Mouse (Mus musculus) MEL (cell line): ENCODE results near the gene Fcrla. TPM values are rescaled to one million over a fixed set of nuclear protein-coding genes. Genes with fewer than 3 reads are reported as not detected.

Source experiments
- DNase-seq: peaks from one replicate; pipeline ENCODE4 v3.0.0; 2011; ENCODE audit warnings: low read depth, low spot score
- H3K27ac ChIP-seq: 2 replicates; pipeline ENCODE4 v1.5.1; 2012; ENCODE audit warnings: low read depth, mild to moderate bottlenecking, control low read depth, low read length, moderate library complexity; ENCODE audit not compliant: control insufficient read depth
- H3K27me3 ChIP-seq, 2 experiments: fragments of 150-350 bp in 1 of 2; sonication (generic) in 1 of 2; 2 replicates each; pipeline ENCODE4 v1.6.1; 2012; ENCODE audit warnings: low read length in 2 of 2, mild to moderate bottlenecking in 2 of 2, improper control_type of control experiment in 1 of 2, moderate library complexity in 1 of 2; ENCODE audit not compliant: insufficient read depth in 2 of 2, control insufficient read depth in 1 of 2
- H3K36me3 ChIP-seq, 2 experiments: 2 replicates each; pipeline ENCODE4 v1.6.1; 2012 to 2014; ENCODE audit warnings: low read length in 2 of 2, improper control_type of control experiment in 1 of 2, inconsistent platforms in 1 of 2, mild to moderate bottlenecking in 1 of 2; ENCODE audit not compliant: insufficient read depth in 2 of 2, control insufficient read depth in 1 of 2
- H3K4me1 ChIP-seq, 2 experiments: fragments of 150-350 bp in 1 of 2; sonication (generic) in 1 of 2; 2 replicates each; pipeline ENCODE4 v1.6.1; 2012; ENCODE audit warnings: low read length in 2 of 2, improper control_type of control experiment in 1 of 2, mild to moderate bottlenecking in 1 of 2; ENCODE audit not compliant: insufficient read depth in 2 of 2, control insufficient read depth in 1 of 2
- H3K4me3 ChIP-seq, 2 experiments: fragments of 150-350 bp in 1 of 2; sonication (generic) in 1 of 2; 2 replicates each; pipeline ENCODE4 v1.5.1; 2012; ENCODE audit warnings: low read depth in 2 of 2, low read length in 2 of 2, mild to moderate bottlenecking in 2 of 2, moderate library complexity in 2 of 2, control low read depth in 1 of 2, improper control_type of control experiment in 1 of 2; ENCODE audit not compliant: control insufficient read depth in 1 of 2, insufficient read depth in 1 of 2
- H3K79me2 ChIP-seq: 2 replicates; pipeline ENCODE4 v1.6.1; 2012; ENCODE audit warnings: mild to moderate bottlenecking, low read length, moderate library complexity; ENCODE audit not compliant: control insufficient read depth, poor library complexity, insufficient read depth
- H3K9ac ChIP-seq: 2 replicates; pipeline ENCODE4 v1.6.1; 2012; ENCODE audit warnings: low read depth, mild to moderate bottlenecking, control low read depth, low read length, moderate library complexity; ENCODE audit not compliant: control insufficient read depth, poor library complexity, severe bottlenecking
- H3K9me3 ChIP-seq: fragments of 150-350 bp; sonication (generic); replicated peaks from 2 replicates; pipeline ENCODE4 v1.6.1; 2012; ENCODE audit warnings: mild to moderate bottlenecking, low read length, improper control_type of control experiment, moderate library complexity; ENCODE audit not compliant: insufficient read depth
- BHLHE40 ChIP-seq: IDR thresholded peaks from 2 replicates; pipeline ENCODE4 v1.6.1; 2012; ENCODE audit warnings: low read depth, mild to moderate bottlenecking, inconsistent platforms, low read length, improper control_type of control experiment, borderline replicate concordance
- CHD2 ChIP-seq: IDR thresholded peaks from 2 replicates; pipeline ENCODE4 v1.6.1; 2011; ENCODE audit warnings: low read length, improper control_type of control experiment
- CTCF ChIP-seq, 3 experiments: IDR thresholded peaks in 2 of 3; conservative IDR thresholded peaks in 1 of 3; 2 replicates each; pipeline ENCODE4 v1.5.1; 2011 to 2012; ENCODE audit warnings: low read length in 3 of 3, low read depth in 2 of 3, mild to moderate bottlenecking in 2 of 3, improper control_type of control experiment in 1 of 3, inconsistent platforms in 1 of 3, mixed read lengths in 1 of 3, moderate library complexity in 1 of 3; ENCODE audit not compliant: control insufficient read depth in 1 of 3, insufficient read depth in 1 of 3, poor library complexity in 1 of 3, severe bottlenecking in 1 of 3
- EP300 ChIP-seq, 2 experiments: IDR thresholded peaks; 2 replicates each; pipeline ENCODE4 v1.6.1; 2011; ENCODE audit warnings: improper control_type of control experiment in 2 of 2, low read length in 2 of 2, low read depth in 1 of 2, mild to moderate bottlenecking in 1 of 2
- GATA1 ChIP-seq: IDR thresholded peaks from 2 replicates; pipeline ENCODE4 v1.6.1; 2011; ENCODE audit warnings: low read depth, low read length, improper control_type of control experiment
- HCFC1 ChIP-seq: IDR thresholded peaks from 2 replicates; pipeline ENCODE4 v1.6.1; 2012; ENCODE audit warnings: low read depth, mild to moderate bottlenecking, inconsistent platforms, low read length, improper control_type of control experiment, moderate library complexity
- JUND ChIP-seq: IDR thresholded peaks from 2 replicates; pipeline ENCODE4 v1.6.1; 2011; ENCODE audit warnings: low read depth, mild to moderate bottlenecking, improper control_type of control experiment, low read length
- MAFK ChIP-seq: IDR thresholded peaks from 2 replicates; pipeline ENCODE4 v1.6.1; 2011; ENCODE audit warnings: low read depth, mild to moderate bottlenecking, low read length, improper control_type of control experiment, borderline replicate concordance
- MAX ChIP-seq: IDR thresholded peaks from 2 replicates; pipeline ENCODE4 v1.6.1; 2011; ENCODE audit warnings: low read length, improper control_type of control experiment
- MEF2A ChIP-seq: IDR thresholded peaks from 2 replicates; pipeline ENCODE4 v1.6.1; 2014; ENCODE audit warnings: low read depth, mild to moderate bottlenecking, inconsistent platforms, low read length, improper control_type of control experiment; ENCODE audit not compliant: poor library complexity, insufficient replicate concordance, severe bottlenecking; ENCODE audit errors: extremely low read depth
- MXI1 ChIP-seq: IDR thresholded peaks from 2 replicates; pipeline ENCODE4 v1.6.1; 2011; ENCODE audit warnings: mild to moderate bottlenecking, low read depth, low read length, improper control_type of control experiment
- MYB ChIP-seq: IDR thresholded peaks from 2 replicates; pipeline ENCODE4 v1.6.1; 2011; ENCODE audit warnings: mild to moderate bottlenecking, low read depth, low read length, improper control_type of control experiment
- NELFE ChIP-seq: IDR thresholded peaks from 2 replicates; pipeline ENCODE4 v1.6.1; 2011; ENCODE audit warnings: low read depth, low read length, improper control_type of control experiment
- POLR2AphosphoS2 ChIP-seq: IDR thresholded peaks from 2 replicates; pipeline ENCODE4 v1.6.1; 2011; ENCODE audit warnings: low read length, improper control_type of control experiment
- POLR2AphosphoS5 ChIP-seq: IDR thresholded peaks from 2 replicates; pipeline ENCODE4 v1.6.1; 2012; ENCODE audit warnings: low read depth, borderline replicate concordance, mild to moderate bottlenecking, inconsistent platforms, low read length, moderate library complexity, mixed read lengths
- RAD21 ChIP-seq: IDR thresholded peaks from 2 replicates; pipeline ENCODE4 v1.6.1; 2011; ENCODE audit warnings: mild to moderate bottlenecking, low read depth, low read length, improper control_type of control experiment
- RCOR1 ChIP-seq: IDR thresholded peaks from 2 replicates; pipeline ENCODE4 v1.6.1; 2012; ENCODE audit warnings: low read depth, mild to moderate bottlenecking, inconsistent platforms, low read length, improper control_type of control experiment
- SIN3A ChIP-seq: IDR thresholded peaks from 2 replicates; pipeline ENCODE4 v1.6.1; 2012; ENCODE audit warnings: low read length, improper control_type of control experiment, inconsistent platforms
- TAL1 ChIP-seq: IDR thresholded peaks from 2 replicates; pipeline ENCODE4 v1.6.1; 2012; ENCODE audit warnings: mild to moderate bottlenecking, inconsistent platforms, low read length, moderate library complexity, mixed read lengths
- UBTF ChIP-seq: IDR thresholded peaks from 2 replicates; pipeline ENCODE4 v1.6.1; 2012; ENCODE audit warnings: low read depth, mild to moderate bottlenecking, inconsistent platforms, low read length, improper control_type of control experiment, moderate library complexity, borderline replicate concordance; ENCODE audit not compliant: insufficient read depth
- USF1 ChIP-seq: IDR thresholded peaks from 2 replicates; pipeline ENCODE4 v1.6.1; 2014; ENCODE audit warnings: low read depth, mild to moderate bottlenecking, inconsistent platforms, low read length, improper control_type of control experiment, moderate library complexity
- ZMIZ1 ChIP-seq: IDR thresholded peaks from 2 replicates; pipeline ENCODE4 v1.6.1; 2012; ENCODE audit warnings: low read depth, mild to moderate bottlenecking, inconsistent platforms, low read length, improper control_type of control experiment, moderate library complexity
- ZNF384 ChIP-seq: IDR thresholded peaks from 2 replicates; pipeline ENCODE4 v1.6.1; 2012; ENCODE audit warnings: low read depth, mild to moderate bottlenecking, inconsistent platforms, low read length, improper control_type of control experiment
- polyA plus RNA-seq, 2 experiments: library from polyadenylated mRNA; stranded (reverse) in 1 of 2; unstranded in 1 of 2; fragments of >175 nt in 1 of 2; fragments of >200 nt in 1 of 2; gene quantifications; 2 replicates each; pipeline versions ENCODE4 v1.2.1 to v1.2.4; 2012; ENCODE audit warnings: low replicate concordance in 2 of 2, low read depth in 1 of 2; ENCODE audit not compliant: insufficient read length in 2 of 2, insufficient read depth in 1 of 2, missing spikeins in 1 of 2
- total RNA-seq: library from RNA; depleted of rRNA; stranded (reverse); fragments of 300-350 nt; gene quantifications from 2 replicates; pipeline ENCODE4 v1.2.3, GENCODE M21; 2012

Fcrla gene
- total and polyA plus RNA-seq, 3 experiments: 0.12 to 0.18 TPM; not detected in 1

DNA sequence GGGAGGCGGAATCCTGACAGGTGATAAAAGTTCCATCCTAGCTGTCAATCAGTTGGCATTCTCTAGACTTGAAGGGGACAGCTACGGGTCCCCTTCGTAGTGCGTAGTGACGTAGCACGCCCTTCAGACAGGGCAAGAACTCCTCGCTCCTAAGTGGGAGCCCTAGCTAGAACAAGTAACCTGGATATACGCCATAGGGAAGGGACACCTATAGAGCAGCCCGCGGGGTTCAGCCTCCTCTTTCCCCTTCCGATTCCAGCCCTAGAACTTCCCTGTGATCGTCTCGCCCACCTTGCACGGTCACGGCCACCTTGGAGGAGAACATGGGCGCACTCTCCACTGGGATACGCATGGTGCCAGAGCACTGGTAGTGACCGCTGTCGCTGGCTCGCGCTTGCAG is 19.0 kb downstream of the Fcrla start:
- H3K79me2 ChIP-seq: no peaks in the 10 kb centered on the region
- no peak for DNase-seq
- no peak overlapping the region for H3K9ac ChIP-seq
- no peak for TF ChIP-seq MEF2A
- TF ChIP-seq JUND: no peak
- no peak for TF ChIP-seq TAL1
- no peak for TF ChIP-seq POLR2AphosphoS2
- no peak for TF ChIP-seq ZNF384
- no peak for TF ChIP-seq MAX
- no peak for TF ChIP-seq MYB
- TF ChIP-seq CTCF (IDR thresholded peaks at IDR 0.05 in 2 of 3, conservative IDR thresholded peaks at IDR 0.05 in 1 of 3; ENCODE audit: control insufficient read depth in 1 of 3, insufficient read depth in 1 of 3, low read depth in 2 of 3, low read length in 3 of 3, poor library complexity in 1 of 3, severe bottlenecking in 1 of 3): no peak
- no peak for TF ChIP-seq MXI1
- TF ChIP-seq UBTF: no peak
- TF ChIP-seq POLR2AphosphoS5: no peak
- no peak for TF ChIP-seq SIN3A
- TF ChIP-seq HCFC1: no peak
- TF ChIP-seq BHLHE40: no peak
- no peak for TF ChIP-seq MAFK
- no peak for TF ChIP-seq NELFE
- TF ChIP-seq RCOR1: no peak
- no peak for TF ChIP-seq RAD21
- TF ChIP-seq EP300 (IDR thresholded peaks at IDR 0.05; ENCODE audit: low read depth in 1 of 2, low read length in 2 of 2): no peak
- no peak overlapping the region for H3K27ac ChIP-seq
- no peak overlapping the region for H3K4me3 ChIP-seq
- H3K9me3 ChIP-seq: no peaks in the 10 kb centered on the region
- no peaks in the 10 kb centered on the region for H3K36me3 ChIP-seq
- peaks cover 0 to 2% of the 10 kb centered on the region in 2 experiments; a peak in 1 of 4 replicates for H3K27me3 ChIP-seq
- H3K4me1 ChIP-seq: no peaks in the 10 kb centered on the region

DNA sequence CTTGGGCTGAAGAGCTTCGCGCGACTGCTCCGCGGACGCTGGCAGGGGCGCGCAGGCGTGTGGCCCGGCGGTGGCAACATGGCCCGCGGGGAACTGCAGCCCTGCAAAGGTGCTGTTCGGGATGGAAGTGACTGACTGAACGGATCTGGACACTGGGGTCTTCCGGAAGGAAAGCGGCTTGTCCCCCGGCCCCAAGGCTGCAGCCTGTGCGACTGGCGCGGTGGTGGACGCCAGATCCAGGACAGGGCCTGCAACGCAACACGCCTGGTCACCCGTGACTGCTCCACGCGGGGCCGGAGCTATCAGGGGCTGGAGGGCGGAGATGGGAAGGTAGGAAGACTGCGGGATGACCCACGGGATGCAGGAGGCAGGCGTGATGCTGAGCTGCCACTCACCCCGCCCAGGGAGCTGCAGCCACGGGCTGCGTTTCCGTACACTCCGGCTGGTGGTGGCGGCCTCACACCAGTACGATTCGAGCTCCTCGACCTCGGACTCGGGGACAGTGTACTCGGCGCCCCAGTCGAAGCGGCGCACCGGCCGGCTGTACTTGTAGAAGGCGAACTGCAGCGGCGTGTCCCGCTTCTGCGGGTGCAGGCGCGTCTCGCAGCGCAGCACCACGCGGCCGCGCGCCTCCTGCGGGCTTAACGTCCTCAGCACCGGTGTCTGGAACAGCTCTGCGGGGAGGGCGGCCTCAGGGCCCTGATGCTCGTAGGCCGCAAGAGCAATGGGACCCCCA is 19.8 kb downstream of the Fcrla start:
- Histone ChIP-seq H3K36me3 (no peaks in the 10 kb centered on the region), H3K9ac (no peak overlapping the region), H3K9me3 (no peaks in the 10 kb centered on the region), H3K4me3 (no peak overlapping the region), H3K79me2 (no peaks in the 10 kb centered on the region), H3K27ac (no peak overlapping the region), H3K4me1 (no peaks in the 10 kb centered on the region), H3K27me3 (peaks cover 0 to 2% of the 10 kb centered on the region in 2 experiments; a peak in 1 of 4 replicates)
- no peak for DNase-seq
- TF ChIP-seq RCOR1 (no peak), POLR2AphosphoS5 (no peak), RAD21 (no peak), JUND (no peak), ZMIZ1 (no peak), USF1 (no peak), TAL1 (no peak), GATA1 (no peak), CHD2 (no peak), MEF2A (no peak)
